Mouse (Mus musculus): ENCODE data around the gene Ndufb5. TPM values are rescaled to one million over a fixed set of nuclear protein-coding genes. Genes with fewer than 3 reads are reported as not detected.

Gene Ndufb5
- polyA plus RNA-seq, 1 experiment: 12.1 TPM

GRCm38 (mm10) chr3:32713711-32714110 is 23.1 kb upstream of the Ndufb5 start:
- no peak for TF ChIP-seq GATA1 (IDR thresholded peaks at IDR 0.05; ENCODE audit: low read length)

GRCm38 (mm10) chr3:32718271-32718670 is 18.5 kb upstream of the Ndufb5 start:
- TF ChIP-seq GATA1 (IDR thresholded peaks at IDR 0.05; ENCODE audit: low read length): no peak

GRCm38 (mm10) chr3:32724191-32724590 is 12.6 kb upstream of the Ndufb5 start:
- no peak for TF ChIP-seq GATA1 (IDR thresholded peaks at IDR 0.05; ENCODE audit: low read length)

GRCm38 (mm10) chr3:32725951-32726350 is 10.8 kb upstream of the Ndufb5 start:
- no peak for TF ChIP-seq GATA1 (IDR thresholded peaks at IDR 0.05; ENCODE audit: low read length)

- no peak for TF ChIP-seq GATA1 (IDR thresholded peaks at IDR 0.05; ENCODE audit: low read length)
Measured at GRCm38 (mm10) chr3:32727861-32728260, 8.9 kb upstream of the Ndufb5 start.

GRCm38 (mm10) chr3:32737172-32737655 is 424 bp downstream of the Ndufb5 start, which contains the start of gene Mrpl47:
Gene Mrpl47 (minus strand): TSS chr3:32737605.
- TF ChIP-seq GATA1 (IDR thresholded peaks at IDR 0.05; ENCODE audit: low read length): no peak

GRCm38 (mm10) chr3:32738549-32738948 is 1.8 kb downstream of the Ndufb5 start:
- TF ChIP-seq GATA1 (IDR thresholded peaks at IDR 0.05; ENCODE audit: low read length): no peak

GRCm38 (mm10) chr3:32742276-32742780 is 5.5 kb downstream of the Ndufb5 start:
- no peak for TF ChIP-seq GATA1 (IDR thresholded peaks at IDR 0.05; ENCODE audit: low read length)

GRCm38 (mm10) chr3:32745001-32745400 is 8.2 kb downstream of the Ndufb5 start:
- TF ChIP-seq GATA1 (IDR thresholded peaks at IDR 0.05; ENCODE audit: low read length): no peak

GRCm38 (mm10) chr3:32748384-32748783 is 11.6 kb downstream of the Ndufb5 start:
- no peak for TF ChIP-seq GATA1 (IDR thresholded peaks at IDR 0.05; ENCODE audit: low read length)

- no peak for TF ChIP-seq GATA1 (IDR thresholded peaks at IDR 0.05; ENCODE audit: low read length)
Measured at GRCm38 (mm10) chr3:32749820-32750579, 13.2 kb downstream of the Ndufb5 start.

- no peak for TF ChIP-seq GATA1 (IDR thresholded peaks at IDR 0.05; ENCODE audit: low read length)
Measured at GRCm38 (mm10) chr3:32754384-32754915, 17.7 kb downstream of the Ndufb5 start.

GRCm38 (mm10) chr3:32759212-32759611 is 22.4 kb downstream of the Ndufb5 start:
- no peak for TF ChIP-seq GATA1 (IDR thresholded peaks at IDR 0.05; ENCODE audit: low read length)

- no peak for TF ChIP-seq GATA1 (IDR thresholded peaks at IDR 0.05; ENCODE audit: low read length)
Measured at GRCm38 (mm10) chr3:32762962-32763361, 26.2 kb downstream of the Ndufb5 start.

- no peak for TF ChIP-seq GATA1 (IDR thresholded peaks at IDR 0.05; ENCODE audit: low read length)
Measured at GRCm38 (mm10) chr3:32763902-32764301, 27.1 kb downstream of the Ndufb5 start.

GRCm38 (mm10) chr3:32770781-32771180 is 34.0 kb downstream of the Ndufb5 start:
- no peak for TF ChIP-seq GATA1 (IDR thresholded peaks at IDR 0.05; ENCODE audit: low read length)

Other genes with a start within 250 kb of the Ndufb5 start
- gene Kcnmb3, start 244.8 kb upstream of the Ndufb5 start, polyA plus RNA-seq (2012): not detected in 2 replicates
- 5.3 and 8.4 TPM in 2 replicates for gene Zfp639, start 226.7 kb upstream of the Ndufb5 start, polyA plus RNA-seq (2012)
- 10.0 and 15.3 TPM in 2 replicates for gene Mfn1, start 207.5 kb upstream of the Ndufb5 start, polyA plus RNA-seq (2012)
- 6.2 and 10.3 TPM in 2 replicates for gene Gnb4, start 120.4 kb upstream of the Ndufb5 start, polyA plus RNA-seq (2012)
- 14.2 and 21.7 TPM in 2 replicates for gene Actl6a, start 30.7 kb upstream of the Ndufb5 start, polyA plus RNA-seq (2012)
- 1.3 and 1.7 TPM in 2 replicates for gene Mrpl47, start 615 bp downstream of the Ndufb5 start, polyA plus RNA-seq (2012)
- not detected in 2 replicates for gene Usp13, start 80.6 kb downstream of the Ndufb5 start, polyA plus RNA-seq (2012)